ENCODE assay signal across 8 mouse cellular contexts in genomic region chr1:184731091-184731640, GRCm38 (mm10). TPM values are rescaled to one million over a fixed set of nuclear protein-coding genes. Genes with fewer than 3 reads are reported as not detected.
DNase-seq lines count a peak whose midpoint lies in the region; ATAC-seq and TF ChIP-seq lines count a peak whose summit lies in the region.

No protein-coding gene starts in this region.

- H3K27me3 ChIP-seq in kidney, embryonic 14.5 days (ENCODE audit: control insufficient read depth, insufficient read depth, low read length) = peaks cover 83% of the 10 kb centered on the region
- H3K27me3 ChIP-seq in hindbrain, embryonic 12.5 days = peaks cover 93% of the 10 kb centered on the region
- H3K27me3 ChIP-seq in midbrain, embryonic 12.5 days = peaks cover 98% of the 10 kb centered on the region

- no peak for DNase-seq in kidney, postnatal 10 days
- DNase-seq in cerebellum, adult 9-10 months = no peak
- no peak for DNase-seq in layer of hippocampus, postnatal 10 days (ENCODE audit: low spot score in 2 of 2)
- no peak for DNase-seq in urinary bladder, postnatal 4 days (ENCODE audit: low spot score in 2 of 2)

- no peaks in the 10 kb centered on the region for H3K9me3 ChIP-seq in kidney, embryonic 14.5 days (ENCODE audit: control insufficient read depth, low read length)
- no peaks in the 10 kb centered on the region for H3K9me3 ChIP-seq in hindbrain, embryonic 12.5 days (replicated peaks)
- no peaks in the 10 kb centered on the region for H3K9me3 ChIP-seq in midbrain, embryonic 12.5 days

- TF ChIP-seq CTCF in bone marrow, adult 2 months (IDR thresholded peaks at IDR 0.05; ENCODE audit: control insufficient read depth, insufficient read depth, low read length) = no peak

- no peaks in the 10 kb centered on the region for H3K36me3 ChIP-seq in kidney, embryonic 14.5 days (ENCODE audit: control insufficient read depth, insufficient read depth, low read length)
- no peaks in the 10 kb centered on the region for H3K36me3 ChIP-seq in hindbrain, embryonic 12.5 days
- no peaks in the 10 kb centered on the region for H3K36me3 ChIP-seq in midbrain, embryonic 12.5 days

- WGBS in kidney, embryonic 14.5 days = 3% methylated on average over 18 of the region's 18 CpGs
- WGBS in bone marrow, adult 2 months = 21% methylated on average over 18 of the region's 18 CpGs
- under 1% methylated on average over 17 of the region's 18 CpGs for WGBS in hindbrain, embryonic 12.5 days
- 1% methylated on average over 18 of the region's 18 CpGs for WGBS in midbrain, embryonic 12.5 days

- H3K4me3 ChIP-seq in kidney, embryonic 14.5 days (ENCODE audit: low read length) = peak overlapping the region; percentile 58
- H3K4me3 ChIP-seq in bone marrow, adult 2 months (replicated peaks; ENCODE audit: control insufficient read depth, low read depth, low read length) = peak overlapping the region; percentile 78
- H3K4me3 ChIP-seq in hindbrain, embryonic 12.5 days = peak overlapping the region; percentile 47
- H3K4me3 ChIP-seq in midbrain, embryonic 12.5 days = peak overlapping the region; percentile 50

- peak overlapping the region; percentile 83; the same call in 1 of the 2 replicates for H3K27ac ChIP-seq in kidney, embryonic 14.5 days (ENCODE audit: low read depth, low read length)
- peak overlapping the region; percentile 99 for H3K27ac ChIP-seq in bone marrow, adult 2 months (ENCODE audit: control insufficient read depth, insufficient read depth, low read depth, low read length, poor library complexity)
- H3K27ac ChIP-seq in hindbrain, embryonic 12.5 days = no peak overlapping the region
- no peak overlapping the region for H3K27ac ChIP-seq in midbrain, embryonic 12.5 days (replicated peaks)

- H3K9ac ChIP-seq in kidney, embryonic 14.5 days (ENCODE audit: low read depth, low read length) = peak overlapping the region; percentile 62
- peak overlapping the region; percentile 57; the same call in 1 of the 2 replicates for H3K9ac ChIP-seq in hindbrain, embryonic 12.5 days
- no peak overlapping the region for H3K9ac ChIP-seq in midbrain, embryonic 12.5 days (replicated peaks)

- H3K4me2 ChIP-seq in kidney, embryonic 14.5 days (replicated peaks; ENCODE audit: low read depth, low read length) = peak overlapping the region; percentile 89
- peak overlapping the region; percentile 80 for H3K4me2 ChIP-seq in hindbrain, embryonic 12.5 days (replicated peaks)
- peak overlapping the region; percentile 90 for H3K4me2 ChIP-seq in midbrain, embryonic 12.5 days (replicated peaks)

- no peak for TF ChIP-seq POLR2A in bone marrow, adult 2 months (IDR thresholded peaks at IDR 0.05; ENCODE audit: borderline replicate concordance, control insufficient read depth, low read depth, low read length)

- no peak for ATAC-seq in kidney, embryonic 14.5 days (ENCODE audit: low FRiP score, low TSS enrichment)
- ATAC-seq in hindbrain, embryonic 12.5 days (ENCODE audit: low FRiP score) = no peak
- ATAC-seq in midbrain, embryonic 12.5 days (ENCODE audit: low FRiP score, low read depth) = no peak

- H3K4me1 ChIP-seq in kidney, embryonic 14.5 days (ENCODE audit: control insufficient read depth, insufficient read depth, low read length) = peaks cover 22% of the 10 kb centered on the region; the same call in 1 of the 2 replicates
- H3K4me1 ChIP-seq in bone marrow, adult 2 months (ENCODE audit: control insufficient read depth, insufficient read depth, low read length) = peaks cover 1% of the 10 kb centered on the region; the same call in 1 of the 2 replicates
- H3K4me1 ChIP-seq in hindbrain, embryonic 12.5 days = peaks cover 28% of the 10 kb centered on the region
- H3K4me1 ChIP-seq in midbrain, embryonic 12.5 days = peaks cover 24% of the 10 kb centered on the region

RNA-seq across cellular contexts. Expression of gene Hlx, which starts 1.3 kb away (rescaled TPM):
- 6.9 and 8.0 TPM in 2 replicates for polyA plus RNA-seq in kidney, embryonic 14.5 days (2014; fragmentation: Nextera tagmentation; extraction: Ambion mirVana)
- 14.0 and 29.3 TPM in 2 replicates for polyA plus RNA-seq in bone marrow, adult 2 months (2011; ENCODE audit: insufficient read depth, insufficient read length, low replicate concordance, missing spikeins)
- 5.6 and 9.1 TPM in 2 replicates for polyA plus RNA-seq in hindbrain, embryonic 12.5 days (2016; fragmentation: Nextera tagmentation; extraction: Ambion mirVana)
- polyA plus RNA-seq in midbrain, embryonic 12.5 days (2016; fragmentation: Nextera tagmentation; extraction: Ambion mirVana) = 3.5 and 5.1 TPM in 2 replicates
- 1 to 10 TPM; 1.0 to 1.4 TPM for total RNA-seq in layer of hippocampus, postnatal 10 days (2021)

Comparison
In these comparisons a context has a peak if more than half of its experiments do, and no peak if none do; other contexts are left out.
1. H3K27ac ChIP-seq: peak in kidney, embryonic 14.5 days (single experiment) and bone marrow, adult 2 months (single experiment); none in hindbrain, embryonic 12.5 days (single experiment) and midbrain, embryonic 12.5 days (single experiment).
2. Peak in every context shown above with its lines, with median percentiles within 50 percentile points of each other: H3K4me2 ChIP-seq and H3K4me3 ChIP-seq.